Mouse (Mus musculus): ENCODE data around the gene Oit1.

The Oit1 gene

GRCm38 (mm10) chr14:8378685-8379313, at the start of gene Oit1:
TSS of gene Oit1 (minus strand) at chr14:8378754.
- WGBS = 80% methylated on average over 8 of the region's 8 CpGs

DNA sequence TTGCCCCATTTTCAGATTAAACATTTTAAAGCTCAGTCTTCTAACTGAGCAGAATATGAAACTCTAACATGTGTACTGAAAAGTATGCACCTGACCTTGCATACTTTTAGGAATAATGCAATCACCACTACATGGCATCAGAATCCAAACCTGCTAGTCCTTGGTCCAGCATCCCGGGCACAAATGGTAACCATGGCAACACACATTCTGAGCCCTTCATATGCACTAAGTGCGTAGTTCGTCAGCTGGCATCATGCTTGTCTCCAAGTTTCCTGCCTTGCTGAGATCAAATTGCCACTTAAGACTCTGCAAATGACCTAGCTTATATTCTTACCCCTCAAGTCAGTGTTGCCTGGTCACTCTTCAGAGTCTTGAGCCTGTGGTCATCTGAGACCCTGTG, 44.3 kb upstream of the Oit1 start:
- WGBS = 63% methylated on average over 3 of the region's 3 CpGs

GRCm38 (mm10) chr14:8421199-8421787, 42.7 kb upstream of the Oit1 start:
- 61% methylated on average over 10 of the region's 10 CpGs for WGBS

DNA sequence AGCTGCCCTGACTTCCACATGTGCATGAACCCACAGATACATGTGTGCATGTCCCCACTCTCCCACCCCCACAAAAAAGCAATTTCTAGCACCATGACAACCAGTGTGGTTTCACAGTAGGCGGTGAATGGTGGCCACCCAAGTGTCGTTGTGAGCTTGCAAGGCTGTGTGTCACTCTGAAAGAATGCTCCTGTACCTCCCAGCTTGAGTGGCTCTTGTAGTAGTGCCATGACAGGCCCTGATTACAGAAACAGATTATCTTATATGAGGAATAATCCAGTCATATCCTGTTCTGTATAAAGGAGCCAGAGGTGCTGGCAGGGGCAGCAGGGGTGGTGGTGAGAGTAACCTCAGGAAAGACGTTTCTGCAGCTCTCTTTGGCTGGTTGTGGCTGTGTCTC, 40.1 kb upstream of the Oit1 start:
- WGBS = 53% methylated on average over 3 of the region's 3 CpGs

- WGBS = 79% methylated on average over 6 of the region's 6 CpGs
These were observed 27.4 kb upstream of the Oit1 start for GRCm38 (mm10) chr14:8405946-8406345.

GRCm38 (mm10) chr14:8403310-8403709, 24.8 kb upstream of the Oit1 start:
- WGBS = 91% methylated on average over 3 of the region's 3 CpGs

GRCm38 (mm10) chr14:8395690-8396287, 17.2 kb upstream of the Oit1 start:
- WGBS = 74% methylated on average over 7 of the region's 7 CpGs

- 56% methylated on average over 6 of the region's 6 CpGs for WGBS
These were observed 13.7 kb upstream of the Oit1 start for GRCm38 (mm10) chr14:8392181-8392825.

DNA sequence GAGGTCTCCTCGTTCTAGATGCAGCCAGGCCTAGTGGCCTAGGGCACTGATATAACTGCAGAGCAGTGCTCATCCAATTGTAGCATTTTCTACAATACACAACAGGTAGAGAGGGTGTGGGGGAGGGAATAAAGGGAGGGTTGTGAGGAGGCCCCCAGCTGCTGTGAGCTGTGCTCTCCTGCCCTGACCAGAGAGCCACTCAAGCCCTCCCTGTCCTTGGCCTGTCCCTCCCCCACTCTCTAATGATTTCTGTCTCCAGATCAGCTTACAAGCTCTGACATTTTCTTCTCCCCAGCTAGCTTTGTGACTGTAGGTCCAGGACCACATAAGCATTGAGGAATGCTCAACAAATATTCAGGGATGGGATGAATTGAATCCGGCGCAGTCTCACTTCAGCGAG, 9.2 kb downstream of the Oit1 start:
- WGBS = 93% methylated on average over 4 of the region's 4 CpGs

GRCm38 (mm10) chr14:8368900-8369299, 9.7 kb downstream of the Oit1 start:
- WGBS = 100% methylated on average over 1 of the region's 1 CpGs

- 81% methylated on average over 4 of the region's 4 CpGs for WGBS
These were observed 10.6 kb downstream of the Oit1 start for GRCm38 (mm10) chr14:8367727-8368520.

GRCm38 (mm10) chr14:8367121-8367520, 11.4 kb downstream of the Oit1 start:
- 17% methylated on average over 1 of the region's 1 CpGs for WGBS

GRCm38 (mm10) chr14:8365833-8366232, 12.7 kb downstream of the Oit1 start:
- WGBS = 76% methylated on average over 6 of the region's 6 CpGs

- WGBS = 76% methylated on average over 9 of the region's 9 CpGs
These were observed 21.7 kb downstream of the Oit1 start for GRCm38 (mm10) chr14:8356836-8357235.

GRCm38 (mm10) chr14:8355999-8356501, 22.5 kb downstream of the Oit1 start:
- 38% methylated on average over 6 of the region's 6 CpGs for WGBS

- 58% methylated on average over 9 of the region's 9 CpGs for WGBS
These were observed 29.6 kb downstream of the Oit1 start for GRCm38 (mm10) chr14:8348927-8349326.

DNA sequence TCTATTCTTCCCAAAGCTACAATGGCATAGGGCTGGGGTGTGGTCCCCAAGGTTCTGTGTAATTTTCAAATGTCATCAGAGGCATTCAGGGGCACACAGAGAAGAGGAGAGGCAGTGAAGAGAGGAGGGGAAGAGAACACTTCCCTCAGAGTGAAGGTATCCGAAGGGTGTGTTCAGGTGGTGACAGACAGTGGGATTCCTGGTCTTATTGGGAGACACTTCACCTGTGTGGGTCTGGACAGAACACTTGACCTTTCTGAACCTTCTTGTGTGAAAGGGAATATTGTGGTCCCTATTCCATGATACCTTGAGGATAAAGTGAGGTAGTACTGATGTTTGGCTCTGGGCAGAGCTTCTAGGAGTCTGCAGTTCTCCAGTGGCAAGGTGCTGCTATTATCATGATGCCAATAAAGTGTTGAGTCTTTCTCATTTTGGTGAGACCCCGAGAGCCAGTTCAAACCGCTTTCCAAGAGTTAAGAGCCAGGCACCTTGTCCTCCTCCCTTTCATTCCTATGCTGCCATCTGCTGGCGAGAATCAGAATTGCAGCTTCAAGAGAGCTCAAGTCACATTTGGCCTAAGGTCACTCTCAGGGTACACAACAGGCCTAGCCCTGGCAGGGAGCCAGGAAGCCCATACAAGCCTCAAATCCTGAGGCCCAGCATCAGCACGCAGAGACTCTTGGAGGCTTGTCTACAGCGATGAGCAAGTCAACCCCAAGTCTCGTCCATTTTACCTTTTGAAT, 32.1 kb downstream of the Oit1 start:
- 28% methylated on average over 7 of the region's 7 CpGs for WGBS

DNA sequence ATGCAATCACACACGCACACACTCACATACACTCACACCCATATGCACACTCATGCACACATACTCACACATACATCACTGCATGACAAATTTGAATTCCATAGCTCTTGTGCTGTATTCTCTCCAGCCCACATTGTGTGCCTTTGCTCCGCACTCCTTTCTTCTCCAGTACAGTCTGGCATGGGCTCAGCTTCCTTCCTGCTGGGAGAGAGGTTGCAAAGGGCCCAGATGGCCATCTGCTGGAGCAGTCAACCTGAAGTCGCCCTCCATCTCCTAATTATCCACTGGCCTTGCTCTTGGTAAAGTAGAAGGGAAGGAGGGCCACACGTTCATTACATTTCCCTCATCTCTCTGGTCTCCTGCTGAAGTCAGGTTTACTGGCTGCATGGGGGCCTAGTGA, 33.0 kb downstream of the Oit1 start:
- WGBS = 78% methylated on average over 4 of the region's 4 CpGs

DNA sequence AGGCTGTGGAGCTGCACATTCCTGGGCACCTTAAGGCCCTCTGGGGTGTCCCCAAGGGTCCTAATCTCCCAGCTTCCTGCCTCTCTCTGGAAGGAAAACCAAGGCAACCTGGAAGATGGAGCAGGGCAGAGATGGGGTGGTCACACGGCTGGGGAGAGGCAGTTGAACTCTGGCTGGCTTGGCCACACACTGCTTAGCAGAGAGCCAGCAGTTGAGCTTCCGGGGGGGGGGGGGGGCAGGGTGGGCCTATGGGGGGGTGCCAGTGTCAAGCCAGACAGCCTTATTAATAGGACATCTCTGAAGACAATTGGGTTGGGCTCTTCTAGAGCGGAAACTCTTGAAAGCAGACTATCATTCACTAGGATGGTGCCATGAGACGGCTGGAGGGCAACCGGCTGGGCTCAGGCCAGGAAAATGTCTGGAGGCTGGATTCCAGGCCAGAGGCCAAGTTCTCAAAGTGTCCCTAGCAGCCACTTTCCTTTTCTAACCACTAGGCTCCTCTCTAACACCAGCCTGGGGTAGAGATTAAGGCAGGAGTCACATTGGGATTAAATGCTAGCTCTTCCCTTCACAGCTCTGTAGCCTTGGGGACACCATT, 35.9 kb downstream of the Oit1 start:
- 71% methylated on average over 5 of the region's 5 CpGs for WGBS

DNA sequence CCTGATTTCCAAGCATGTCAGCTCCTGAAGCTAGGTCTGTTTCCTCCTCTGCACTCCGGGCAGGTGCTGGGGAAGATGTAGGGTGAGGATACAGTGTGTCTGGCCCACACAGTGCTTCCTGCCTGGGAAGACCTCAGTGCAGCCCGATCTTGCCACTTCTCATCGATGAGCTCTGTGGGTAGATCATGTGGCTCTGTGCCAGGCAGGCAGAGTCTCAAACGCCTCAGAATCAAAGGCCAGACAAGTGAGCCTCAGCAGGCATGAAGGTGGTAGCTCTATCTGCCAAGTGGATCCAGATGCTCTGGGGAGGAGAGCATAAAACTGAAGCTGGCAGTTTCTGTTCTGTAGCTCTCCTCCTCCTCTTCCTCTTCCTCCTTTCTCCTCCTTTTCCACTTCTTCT, 38.3 kb downstream of the Oit1 start:
- 39% methylated on average over 4 of the region's 4 CpGs for WGBS

GRCm38 (mm10) chr14:8335947-8336346, 42.6 kb downstream of the Oit1 start:
- 59% methylated on average over 10 of the region's 10 CpGs for WGBS

Data from cerebral cortex, adult 2 months (tissue).